Comparison of ENCODE assay signal across 9 mouse cellular contexts in the genomic region with DNA sequence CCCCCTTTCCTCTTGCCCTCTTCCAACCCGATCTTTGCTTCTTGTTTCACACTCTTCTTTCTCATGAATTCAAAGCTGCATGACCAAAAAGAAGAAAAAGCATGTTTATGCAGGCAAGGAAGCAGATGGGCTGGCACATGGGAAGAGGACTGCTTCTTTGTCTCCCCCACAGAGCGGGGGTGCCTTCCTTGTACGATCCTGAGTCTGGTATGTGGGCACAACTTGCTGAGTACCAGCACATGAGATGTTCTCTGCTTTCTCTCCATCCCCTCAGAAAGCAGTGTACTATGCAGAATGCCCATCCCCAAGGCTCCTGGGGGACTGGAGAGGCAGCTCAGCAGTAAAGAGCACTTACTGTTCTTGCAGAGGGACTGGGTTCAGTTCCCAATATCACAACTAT. TPM values are rescaled to one million over a fixed set of nuclear protein-coding genes. Genes with fewer than 3 reads are reported as not detected.
A peak's percentile ranks its signal among the peaks of the same experiment; 100 is the strongest.
DNase-seq lines count a peak whose midpoint lies in the region; ATAC-seq lines count a peak whose summit lies in the region.
"Had no signal": no experiment of that assay in that cellular context is flagged by ENCODE, and none has a peak within 500 bp of the region (broad histone marks: within the 10 kb centered on the region; RNA-seq: fewer than 3 reads in every experiment).

No protein-coding gene starts in this region.

- DNase-seq in lung, adult 18-20 months, result no peak
- DNase-seq in left cerebral cortex, postnatal 36 days (ENCODE audit: low spot score in 2 of 2), result peak; percentile 80 to 85
- DNase-seq in thymus, postnatal 0 days (ENCODE audit: low spot score), result peak; percentile 58
- DNase-seq in ovary, adult 18-20 months (ENCODE audit: low spot score), result no peak
- DNase-seq: heart, postnatal 36 days had no signal

- peak overlapping the region; percentile 22 for H3K27ac ChIP-seq in lung, embryonic 15.5 days
- H3K27ac ChIP-seq in forebrain, embryonic 16.5 days (ENCODE audit: low read length), result peak overlapping the region; percentile 61
- no peak overlapping the region for H3K27ac ChIP-seq in intestine, embryonic 16.5 days (ENCODE audit: low read length)
- H3K27ac ChIP-seq: liver, embryonic 15.5 days had no signal

- 57% methylated on average over 3 of the region's 3 CpGs for WGBS in lung, embryonic 15.5 days
- WGBS in forebrain, embryonic 16.5 days, result 42% methylated on average over 3 of the region's 3 CpGs
- WGBS in intestine, embryonic 16.5 days, result 61% methylated on average over 3 of the region's 3 CpGs

- no peak overlapping the region for H3K4me2 ChIP-seq in lung, embryonic 15.5 days
- no peak overlapping the region for H3K4me2 ChIP-seq in forebrain, embryonic 16.5 days (ENCODE audit: low read length)
- no peak overlapping the region for H3K4me2 ChIP-seq in intestine, embryonic 16.5 days (ENCODE audit: low read depth, low read length)
- H3K4me2 ChIP-seq: liver, embryonic 15.5 days had no signal

- H3K27me3 ChIP-seq in lung, embryonic 15.5 days, result no peaks in the 10 kb centered on the region
- no peaks in the 10 kb centered on the region for H3K27me3 ChIP-seq in forebrain, embryonic 16.5 days (replicated peaks; ENCODE audit: control insufficient read depth, insufficient read depth, low read length)
- no peaks in the 10 kb centered on the region for H3K27me3 ChIP-seq in intestine, embryonic 16.5 days (replicated peaks; ENCODE audit: control insufficient read depth, insufficient read depth, low read length)
- H3K27me3 ChIP-seq: liver, embryonic 15.5 days had no signal

- peaks cover 22% of the 10 kb centered on the region for H3K36me3 ChIP-seq in lung, embryonic 15.5 days
- peaks cover 11% of the 10 kb centered on the region for H3K36me3 ChIP-seq in forebrain, embryonic 16.5 days (ENCODE audit: control insufficient read depth, insufficient read depth)
- peaks cover 5% of the 10 kb centered on the region; the same call in 1 of the 2 replicates for H3K36me3 ChIP-seq in intestine, embryonic 16.5 days (ENCODE audit: control insufficient read depth, insufficient read depth, low read length)

- H3K4me3 ChIP-seq in lung, embryonic 15.5 days, result no peak overlapping the region
- no peak overlapping the region for H3K4me3 ChIP-seq in forebrain, embryonic 16.5 days (replicated peaks; ENCODE audit: low read length)
- H3K4me3 ChIP-seq in intestine, embryonic 16.5 days (ENCODE audit: low read length), result no peak overlapping the region
- H3K4me3 ChIP-seq: liver, embryonic 15.5 days had no signal

- peaks cover 31% of the 10 kb centered on the region for H3K4me1 ChIP-seq in lung, embryonic 15.5 days
- H3K4me1 ChIP-seq in forebrain, embryonic 16.5 days (replicated peaks; ENCODE audit: control insufficient read depth, insufficient read depth, low read length), result peaks cover 24% of the 10 kb centered on the region
- H3K4me1 ChIP-seq in intestine, embryonic 16.5 days (ENCODE audit: control insufficient read depth, insufficient read depth, low read length), result peaks cover 24% of the 10 kb centered on the region

- intact Hi-C loops in left cerebral cortex, postnatal 36 days (cut with DNase I), result loop anchor here (1.0 to 5.0 kb wide), 2 partner anchors 12 to 78 kb away; partner anchors contain the start of genes Acd, Ctcf and Pard6a

- no peak for ATAC-seq in lung, embryonic 15.5 days (ENCODE audit: borderline replicate concordance, extremely low read depth, low FRiP score, low TSS enrichment)
- no peak for ATAC-seq in forebrain, embryonic 16.5 days
- no peak for ATAC-seq in intestine, embryonic 16.5 days

- H3K9me3 ChIP-seq in lung, embryonic 15.5 days, result no peaks in the 10 kb centered on the region
- no peaks in the 10 kb centered on the region for H3K9me3 ChIP-seq in forebrain, embryonic 16.5 days (ENCODE audit: control insufficient read depth, low read length)
- no peaks in the 10 kb centered on the region for H3K9me3 ChIP-seq in intestine, embryonic 16.5 days (ENCODE audit: control insufficient read depth, low read length)
- H3K9me3 ChIP-seq: liver, embryonic 15.5 days had no signal

- no peak overlapping the region for H3K9ac ChIP-seq in lung, embryonic 15.5 days
- no peak overlapping the region for H3K9ac ChIP-seq in forebrain, embryonic 16.5 days (replicated peaks; ENCODE audit: low read depth, low read length)
- H3K9ac ChIP-seq in intestine, embryonic 16.5 days (ENCODE audit: low read depth, low read length), result no peak overlapping the region; the same call in 1 of the 2 replicates
- H3K9ac ChIP-seq: liver, embryonic 15.5 days had no signal

RNA-seq across cellular contexts. Expression of gene Ctcf, which starts 12.0 kb away (rescaled TPM):
- 131 and 140 TPM in 2 replicates for polyA plus RNA-seq in lung, embryonic 15.5 days (2015; fragmentation: Nextera tagmentation; extraction: Ambion mirVana)
- polyA plus RNA-seq in forebrain, embryonic 16.5 days (2015; fragmentation: Nextera tagmentation; extraction: Ambion mirVana), result 137 and 143 TPM in 2 replicates
- total RNA-seq in left cerebral cortex, postnatal 36 days (2021), result 10 to 100 TPM; 61.2 to 77.2 TPM
- polyA plus RNA-seq in thymus, postnatal 0 days (2015; fragmentation: Nextera tagmentation; extraction: Ambion mirVana), result 213 and 255 TPM in 2 replicates
- polyA plus RNA-seq in intestine, embryonic 16.5 days (2015; fragmentation: Nextera tagmentation; extraction: Ambion mirVana), result 73.7 and 86.4 TPM in 2 replicates

RNA-seq across cellular contexts. Expression of gene Agrp, which starts 12.8 kb away (rescaled TPM):
- 0.69 and 0.79 TPM in 2 replicates for polyA plus RNA-seq in lung, embryonic 15.5 days (2015; fragmentation: Nextera tagmentation; extraction: Ambion mirVana)
- polyA plus RNA-seq in forebrain, embryonic 16.5 days (2015; fragmentation: Nextera tagmentation; extraction: Ambion mirVana), result 0.67 and 0.91 TPM in 2 replicates
- not detected for total RNA-seq in left cerebral cortex, postnatal 36 days (2021)
- polyA plus RNA-seq in thymus, postnatal 0 days (2015; fragmentation: Nextera tagmentation; extraction: Ambion mirVana), result 1.2 TPM in 2 replicates
- 0.66 and 0.92 TPM in 2 replicates for polyA plus RNA-seq in intestine, embryonic 16.5 days (2015; fragmentation: Nextera tagmentation; extraction: Ambion mirVana)
- total RNA-seq: heart, postnatal 36 days had no signal

RNA-seq across cellular contexts. Expression of gene Ripor1, which starts 19.3 kb away (rescaled TPM):
- polyA plus RNA-seq in lung, embryonic 15.5 days (2015; fragmentation: Nextera tagmentation; extraction: Ambion mirVana), result 30.6 and 34.1 TPM in 2 replicates
- polyA plus RNA-seq in forebrain, embryonic 16.5 days (2015; fragmentation: Nextera tagmentation; extraction: Ambion mirVana), result 31.6 and 33.4 TPM in 2 replicates
- total RNA-seq in left cerebral cortex, postnatal 36 days (2021), result 10 to 100 TPM; 70.3 to 89.3 TPM
- polyA plus RNA-seq in thymus, postnatal 0 days (2015; fragmentation: Nextera tagmentation; extraction: Ambion mirVana), result 28.5 and 30.8 TPM in 2 replicates
- polyA plus RNA-seq in intestine, embryonic 16.5 days (2015; fragmentation: Nextera tagmentation; extraction: Ambion mirVana), result 17.1 and 17.8 TPM in 2 replicates

RNA-seq across cellular contexts. Expression of gene Atp6v0d1, which starts 58.6 kb away (rescaled TPM):
- polyA plus RNA-seq in lung, embryonic 15.5 days (2015; fragmentation: Nextera tagmentation; extraction: Ambion mirVana), result 80.8 and 82.1 TPM in 2 replicates
- 193 and 203 TPM in 2 replicates for polyA plus RNA-seq in forebrain, embryonic 16.5 days (2015; fragmentation: Nextera tagmentation; extraction: Ambion mirVana)
- 100 to 1,000 TPM; 305 to 349 TPM for total RNA-seq in left cerebral cortex, postnatal 36 days (2021)
- 97.3 and 105 TPM in 2 replicates for polyA plus RNA-seq in thymus, postnatal 0 days (2015; fragmentation: Nextera tagmentation; extraction: Ambion mirVana)
- 115 and 125 TPM in 2 replicates for polyA plus RNA-seq in intestine, embryonic 16.5 days (2015; fragmentation: Nextera tagmentation; extraction: Ambion mirVana)

Comparison
In these comparisons a context has a peak if more than half of its experiments do, and no peak if none do; other contexts are left out.
1. DNase-seq: peak in left cerebral cortex, postnatal 36 days (2 of 2) and thymus, postnatal 0 days (single experiment); none in lung, adult 18-20 months (0 of 2) and ovary, adult 18-20 months (single experiment).